Mouse (Mus musculus) cerebellum, adult 2 months (tissue): Measurements from ENCODE around the gene Ms4a3. TPM values are rescaled to one million over a fixed set of nuclear protein-coding genes. Genes with fewer than 3 reads are reported as not detected.

Experiments
- DNase-seq, 2 experiments: peaks; one replicate each; pipeline ENCODE4 v3.0.0; 2021
- H3K27ac ChIP-seq: fragments of 200-500 bp; 2 replicates; pipeline ENCODE4 v1.5.1; 2012; ENCODE audit warnings: low read length, control low read depth, inconsistent platforms; ENCODE audit not compliant: insufficient read depth
- H3K27me3 ChIP-seq: fragments of 200-500 bp; 2 replicates; pipeline ENCODE4 v1.6.1; 2012; ENCODE audit warnings: inconsistent platforms, mild to moderate bottlenecking, low read length, moderate library complexity; ENCODE audit not compliant: control insufficient read depth, insufficient read depth
- H3K4me1 ChIP-seq: fragments of 200-500 bp; 2 replicates; pipeline ENCODE4 v1.6.1; 2011; ENCODE audit warnings: low read length; ENCODE audit not compliant: control insufficient read depth, insufficient read depth
- H3K4me3 ChIP-seq: fragments of 200-500 bp; replicated peaks from 2 replicates; pipeline ENCODE3; 2011; ENCODE audit warnings: mild to moderate bottlenecking, low read depth, low read length, control low read depth; ENCODE audit not compliant: insufficient read depth
- CTCF ChIP-seq: fragments of 200-500 bp; IDR thresholded peaks from 2 replicates; pipeline ENCODE4 v1.5.1; 2011; ENCODE audit warnings: low read depth, mild to moderate bottlenecking, control low read depth, low read length, moderate library complexity, borderline replicate concordance; ENCODE audit not compliant: insufficient read depth
- POLR2A ChIP-seq: fragments of 200-500 bp; IDR thresholded peaks from 2 replicates; pipeline ENCODE4 v1.6.1; 2011; ENCODE audit warnings: low read length, control low read depth, borderline replicate concordance; ENCODE audit not compliant: insufficient read depth
- WGBS: fragments of 180-500 bp; shearing (Covaris S2); methylation state at CpG from one replicate; pipeline ENCODE4 v1.1.7; 2018; 5-methylcytosine and 5-hydroxymethylcytosine counted together
- polyA plus RNA-seq: library from polyadenylated mRNA; depleted of rRNA; stranded (reverse); fragments of >200 nt; gene quantifications from 2 replicates; pipeline ENCODE4 v1.2.3, GENCODE M21; 2012; rRNA removed

Gene Ms4a3
- polyA plus RNA-seq = not detected in 2 replicates

DNA sequence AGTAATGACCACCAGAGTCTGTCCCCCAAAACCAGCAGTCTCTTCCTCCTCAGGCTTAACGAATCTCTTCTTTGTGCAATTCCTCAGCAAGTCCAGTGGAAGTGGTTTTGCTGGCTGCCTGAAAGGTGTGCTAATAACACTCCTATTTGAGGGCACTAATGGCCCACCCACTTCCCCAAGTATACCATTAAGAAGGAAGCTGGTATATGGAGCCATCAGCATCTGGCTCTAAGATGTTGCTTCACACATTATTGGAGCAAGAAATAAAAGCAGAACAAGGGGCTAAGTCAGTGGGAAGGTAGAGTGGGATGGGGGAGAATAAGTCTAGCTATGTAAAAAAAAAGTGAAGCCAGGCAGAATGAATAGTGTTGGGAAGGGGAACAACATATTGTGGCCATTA is at the start of gene Ms4a3:
TSS of gene Ms4a3 (minus strand) at position 120 of the 400 bp plus-strand sequence.
- DNase-seq = no peak
- Histone ChIP-seq H3K27me3 (no peaks in the 10 kb centered on the region), H3K27ac (no peak within 1 kb of the TSS), H3K4me1 (no peaks in the 10 kb centered on the region), H3K4me3 (no peak within 1 kb of the TSS)
- TF ChIP-seq CTCF = no peak
- no peak for TF ChIP-seq POLR2A
- 58% methylated on average over 1 of the region's 1 CpGs for WGBS

DNA sequence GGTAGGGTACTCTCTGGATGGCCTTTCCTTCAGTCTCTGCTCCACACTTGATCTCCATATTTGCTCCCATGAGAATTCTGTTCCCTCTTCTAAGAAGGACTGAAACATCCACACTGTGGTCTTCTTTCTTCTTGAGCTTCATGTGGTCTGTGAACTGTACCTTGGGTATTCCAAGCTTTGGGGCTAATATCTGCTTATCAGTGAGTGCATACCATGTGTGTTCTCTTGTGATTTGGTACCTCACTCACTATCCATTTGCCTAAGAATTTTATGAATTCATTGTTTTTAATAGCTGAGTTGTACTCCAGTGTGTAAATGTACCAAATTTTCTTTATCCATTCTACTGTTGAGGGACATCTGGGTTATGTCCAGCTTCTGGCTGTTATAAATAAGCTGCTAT is 20.9 kb upstream of the Ms4a3 start:
- Histone ChIP-seq H3K27ac (no peak overlapping the region), H3K27me3 (no peaks in the 10 kb centered on the region), H3K4me1 (no peaks in the 10 kb centered on the region), H3K4me3 (no peak overlapping the region)
- TF ChIP-seq CTCF (no peak), POLR2A (no peak)
- no peak for DNase-seq

DNA sequence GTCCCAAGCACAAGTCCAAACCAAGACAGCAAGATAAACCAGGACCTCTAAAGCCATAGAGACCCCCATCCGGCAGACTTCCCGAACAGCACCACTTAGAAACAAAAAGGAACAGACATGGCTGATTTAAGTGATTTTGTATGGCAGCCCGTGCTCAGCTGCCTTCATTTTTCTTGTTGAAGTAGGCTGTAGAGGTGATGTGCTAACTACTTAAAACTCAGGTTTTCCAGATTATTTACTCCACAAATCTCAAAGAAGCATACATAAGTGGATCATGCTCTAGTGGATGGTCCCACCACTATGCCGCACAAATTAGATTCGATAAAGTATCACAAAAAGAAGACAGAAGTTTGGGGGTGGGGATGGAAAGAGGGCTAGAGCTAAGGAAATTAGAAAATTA is 19.8 kb upstream of the Ms4a3 start, which contains the start of gene Oosp2:
TSS of gene Oosp2 (minus strand) at position 101 of the 400 bp plus-strand sequence.
- Histone ChIP-seq H3K4me1 (no peaks in the 10 kb centered on the region), H3K27me3 (no peaks in the 10 kb centered on the region)
- 85% methylated on average over 5 of the region's 5 CpGs for WGBS

DNA sequence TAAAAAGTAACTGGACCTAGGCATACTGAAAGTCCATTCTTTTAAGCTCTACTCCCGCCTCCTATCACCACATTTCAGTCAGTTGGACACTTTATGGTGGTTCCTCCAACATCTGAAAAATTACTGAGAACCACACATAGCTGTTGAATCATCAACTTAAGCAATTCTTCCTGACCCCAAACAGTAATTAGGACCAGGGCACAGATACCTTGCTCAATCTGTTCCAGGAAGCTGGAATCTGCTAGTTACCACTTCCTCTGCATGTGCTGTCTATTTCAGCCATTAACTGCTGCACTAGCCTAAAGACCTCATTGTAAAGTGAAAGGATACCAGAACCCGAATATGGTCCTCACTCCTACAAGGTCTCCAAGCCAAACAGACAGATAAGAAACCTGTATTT is 18.5 kb upstream of the Ms4a3 start:
- 60% methylated on average over 2 of the region's 2 CpGs for whole genome bisulfite sequencing
- no peak overlapping the region for H3K4me3 ChIP-seq
- DNase-seq = no peak
- no peak overlapping the region for H3K27ac ChIP-seq
- H3K4me1 ChIP-seq = no peaks in the 10 kb centered on the region
- H3K27me3 ChIP-seq = no peaks in the 10 kb centered on the region
- TF ChIP-seq CTCF (no peak), POLR2A (no peak)

More for the DNA sequence above, 19.8 kb upstream of the Ms4a3 start, which contains the start of gene Oosp2:
- Histone ChIP-seq H3K4me3 (no peak within 1 kb of the TSS), H3K27ac (no peak within 1 kb of the TSS)
- TF ChIP-seq POLR2A (no peak), CTCF (no peak)
- no peak for DNase-seq

DNA sequence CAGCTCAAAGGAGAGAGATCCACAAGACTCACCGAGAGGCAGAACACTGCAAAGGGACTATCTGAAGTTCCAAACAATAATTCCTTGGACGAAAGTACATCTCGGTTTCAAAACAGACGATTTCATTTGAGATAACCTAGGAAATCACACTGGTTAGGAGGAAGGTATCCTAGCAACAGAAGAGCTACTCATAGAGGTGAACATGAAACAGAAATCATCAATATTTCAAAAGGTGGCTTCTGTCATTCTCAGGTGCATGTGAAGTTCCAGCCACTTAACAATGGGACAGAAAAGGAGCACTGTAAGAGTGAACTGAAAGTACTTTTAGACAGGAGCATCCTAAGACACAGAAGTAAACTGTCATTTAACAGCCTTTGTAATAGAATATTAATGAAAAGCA is 8.9 kb upstream of the Ms4a3 start:
- WGBS = 70% methylated on average over 4 of the region's 4 CpGs

DNA sequence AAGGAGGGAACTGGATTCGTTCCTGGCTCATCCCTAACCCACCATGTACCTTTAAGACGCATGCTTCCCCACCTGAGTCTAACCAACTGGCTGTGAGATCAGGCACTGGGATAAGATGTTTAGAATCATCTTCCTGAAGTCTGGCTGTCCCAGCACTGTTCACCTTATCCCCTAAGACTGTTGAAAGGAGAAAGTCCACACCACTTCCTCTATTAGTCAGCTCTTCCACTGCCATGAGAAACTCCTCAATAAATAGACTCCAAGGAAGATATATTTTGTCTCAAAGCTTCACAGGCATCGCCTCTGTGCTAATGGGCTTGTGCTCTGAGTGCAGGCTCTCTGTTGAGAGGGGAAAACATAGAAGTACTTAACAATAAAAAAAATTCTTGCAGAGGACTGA is 5.5 kb upstream of the Ms4a3 start:
- DNase-seq = no peak
- TF ChIP-seq CTCF (no peak), POLR2A (no peak)
- Histone ChIP-seq H3K4me1 (no peaks in the 10 kb centered on the region), H3K4me3 (no peak overlapping the region), H3K27me3 (no peaks in the 10 kb centered on the region), H3K27ac (no peak overlapping the region)
- 75% methylated on average over 3 of the region's 3 CpGs for WGBS

More for the DNA sequence above, 8.9 kb upstream of the Ms4a3 start:
- no peak for TF ChIP-seq POLR2A
- TF ChIP-seq CTCF = no peak
- no peak overlapping the region for H3K27ac ChIP-seq
- H3K27me3 ChIP-seq = no peaks in the 10 kb centered on the region
- H3K4me3 ChIP-seq = no peak overlapping the region
- no peak for DNase-seq
- no peaks in the 10 kb centered on the region for H3K4me1 ChIP-seq

DNA sequence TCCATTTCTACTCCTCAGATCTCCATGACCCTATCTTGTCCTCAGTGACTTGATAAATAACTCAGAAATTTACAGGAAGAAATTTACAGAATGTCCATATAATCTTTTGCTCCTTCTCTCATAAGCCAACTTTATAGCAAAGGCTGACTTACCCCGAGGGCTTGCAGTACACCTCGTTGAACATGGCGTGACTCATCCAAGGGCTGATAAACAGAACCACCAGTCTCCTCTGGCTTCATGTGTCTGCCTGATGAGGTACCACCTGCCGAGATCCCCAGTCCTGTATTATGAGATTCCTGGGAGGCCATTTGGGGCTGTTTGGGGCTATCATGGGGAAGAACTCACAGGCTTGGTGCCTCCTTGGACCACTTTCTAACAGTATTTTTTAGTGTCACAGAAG is 1.6 kb downstream of the Ms4a3 start:
- no peak for DNase-seq
- Histone ChIP-seq H3K27ac (no peak overlapping the region), H3K4me3 (no peak overlapping the region), H3K4me1 (no peaks in the 10 kb centered on the region), H3K27me3 (no peaks in the 10 kb centered on the region)
- WGBS = 71% methylated on average over 4 of the region's 4 CpGs
- TF ChIP-seq CTCF = no peak
- no peak for TF ChIP-seq POLR2A

DNA sequence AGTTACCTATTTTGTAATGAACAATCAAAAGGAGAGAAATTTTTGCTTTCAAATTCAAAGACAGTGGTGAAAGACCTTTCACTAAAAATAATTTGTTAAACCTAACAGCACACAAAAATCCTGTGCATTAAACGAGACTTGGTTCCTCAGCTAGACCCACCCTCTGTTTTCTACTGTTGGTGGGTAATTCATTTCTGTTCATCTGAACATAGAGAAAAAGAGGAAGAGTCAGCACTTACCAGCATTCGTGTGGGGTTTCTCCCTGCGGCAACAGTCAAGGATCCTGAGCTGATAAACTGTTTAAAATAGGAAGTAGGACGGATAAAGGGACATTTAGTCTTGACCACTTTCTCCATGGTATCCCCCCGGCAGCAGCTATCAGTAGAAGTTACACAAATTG is 5.1 kb downstream of the Ms4a3 start:
- Histone ChIP-seq H3K4me1 (no peaks in the 10 kb centered on the region), H3K27ac (no peak overlapping the region), H3K4me3 (no peak overlapping the region), H3K27me3 (no peaks in the 10 kb centered on the region)
- no peak for DNase-seq
- 88% methylated on average over 5 of the region's 5 CpGs for WGBS
- TF ChIP-seq CTCF (no peak), POLR2A (no peak)

DNA sequence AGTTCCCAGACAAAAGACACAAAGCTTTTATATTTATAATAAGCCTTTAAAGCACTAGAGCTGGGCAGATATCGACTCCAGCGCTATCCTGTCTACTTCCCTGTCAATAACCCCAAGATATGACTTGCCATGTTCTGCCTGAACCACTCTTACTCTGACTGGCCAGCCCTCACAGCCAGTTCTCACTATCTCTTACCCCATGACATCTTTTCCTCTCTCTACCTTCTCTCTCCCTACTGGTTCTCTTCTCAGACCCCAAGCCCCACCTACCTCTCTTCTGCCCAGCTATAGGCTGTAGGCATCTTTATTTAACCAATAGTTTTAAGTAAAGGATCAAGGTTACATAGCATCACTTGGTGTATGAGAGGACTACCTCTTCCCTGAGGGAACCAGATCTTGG is 6.3 kb downstream of the Ms4a3 start:
- H3K4me1 ChIP-seq = no peaks in the 10 kb centered on the region
- no peaks in the 10 kb centered on the region for H3K27me3 ChIP-seq
- no peak for DNase-seq
- TF ChIP-seq CTCF (no peak), POLR2A (no peak)
- no peak overlapping the region for H3K27ac ChIP-seq
- no peak overlapping the region for H3K4me3 ChIP-seq
- WGBS = 78% methylated on average over 2 of the region's 2 CpGs
